Mouse (Mus musculus) embryonic fibroblast, embryonic 13.5 days (primary cell): ENCODE results near the gene Ptprj. TPM values are rescaled to one million over a fixed set of nuclear protein-coding genes. Genes with fewer than 3 reads are reported as not detected.
"Not testable (repeated sequence)": the region's sequence is repeated elsewhere in the genome, so short reads cannot be mapped to it uniquely, and the experiment has no call there.

Experiments
- H3K27ac ChIP-seq: 2 replicates; pipeline ENCODE4 v1.5.1; 2012; ENCODE audit warnings: low read length, control low read depth, inconsistent platforms; ENCODE audit not compliant: insufficient read depth
- H3K4me1 ChIP-seq: 2 replicates; pipeline ENCODE4 v1.6.1; 2011; ENCODE audit warnings: low read length; ENCODE audit not compliant: control insufficient read depth, insufficient read depth
- H3K4me3 ChIP-seq: 2 replicates; pipeline ENCODE4 v1.5.1; 2011; ENCODE audit warnings: mild to moderate bottlenecking, control low read depth, low read length; ENCODE audit not compliant: insufficient read depth
- CTCF ChIP-seq: IDR thresholded peaks from 2 replicates; pipeline ENCODE4 v1.5.1; 2011; ENCODE audit warnings: mild to moderate bottlenecking, control low read depth, low read length, moderate library complexity, borderline replicate concordance; ENCODE audit not compliant: insufficient read depth
- POLR2A ChIP-seq: IDR thresholded peaks from 2 replicates; pipeline ENCODE4 v1.6.1; 2011; ENCODE audit warnings: low read depth, mild to moderate bottlenecking, control low read depth, low read length, moderate library complexity
- polyA plus RNA-seq: library from polyadenylated mRNA; stranded (reverse); fragments of >200 nt; gene quantifications from 2 replicates; pipeline ENCODE4 v1.2.4, GENCODE M21; 2011; ENCODE audit warnings: low read depth; ENCODE audit not compliant: missing spikeins, insufficient read length

Ptprj gene
- polyA plus RNA-seq, 1 experiment, result 8.0 TPM

GRCm38 (mm10) chr2:90474593-90475405 lies 105.6 kb downstream of the Ptprj start:
- TF ChIP-seq POLR2A (no peak), CTCF (peak; percentile 50; the same call in 1 of the 2 replicates)
- Histone ChIP-seq H3K4me3 (peak overlapping the region; percentile 7; the same call in 1 of the 2 replicates), H3K4me1 (no peaks in the 10 kb centered on the region), H3K27ac (no peak overlapping the region)

- H3K4me1 ChIP-seq, result no peaks in the 10 kb centered on the region
- TF ChIP-seq CTCF (no peak), POLR2A (no peak)
- H3K27ac ChIP-seq, result no peak overlapping the region
- H3K4me3 ChIP-seq, result no peak overlapping the region
Observed at GRCm38 (mm10) chr2:90472701-90473100, 107.7 kb downstream of the Ptprj start.

GRCm38 (mm10) chr2:90470122-90470521 lies 110.3 kb downstream of the Ptprj start:
- TF ChIP-seq CTCF (no peak), POLR2A (no peak)
- Histone ChIP-seq H3K27ac (no peak overlapping the region), H3K4me1 (no peaks in the 10 kb centered on the region), H3K4me3 (no peak overlapping the region)

- no peak overlapping the region for H3K4me3 ChIP-seq
- H3K4me1 ChIP-seq, result no peaks in the 10 kb centered on the region
- TF ChIP-seq CTCF (no peak), POLR2A (no peak)
- H3K27ac ChIP-seq, result no peak overlapping the region
Observed at GRCm38 (mm10) chr2:90466480-90466879, 114.0 kb downstream of the Ptprj start.

DNA sequence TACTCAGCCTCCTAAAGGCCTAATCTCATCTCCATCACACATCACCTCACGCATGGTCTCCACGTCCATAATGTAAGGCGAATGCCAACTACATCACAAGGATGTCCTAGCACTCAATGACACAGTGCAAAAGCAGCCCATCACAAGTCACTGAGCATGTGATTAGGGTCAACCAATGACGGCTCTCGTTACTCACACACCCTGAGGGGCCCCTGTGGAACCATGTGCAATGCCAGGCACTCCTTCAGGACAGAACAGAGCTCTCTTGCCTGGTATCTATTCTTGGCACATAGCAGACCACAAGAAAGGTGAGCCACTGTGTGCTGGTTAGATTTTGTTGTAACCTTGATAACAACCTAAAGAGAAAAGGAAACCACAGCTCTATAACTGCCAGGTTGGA lies 116.7 kb downstream of the Ptprj start:
- no peaks in the 10 kb centered on the region for H3K4me1 ChIP-seq
- H3K27ac ChIP-seq, result no peak overlapping the region
- H3K4me3 ChIP-seq, result no peak overlapping the region
- TF ChIP-seq CTCF (no peak), POLR2A (no peak)

DNA sequence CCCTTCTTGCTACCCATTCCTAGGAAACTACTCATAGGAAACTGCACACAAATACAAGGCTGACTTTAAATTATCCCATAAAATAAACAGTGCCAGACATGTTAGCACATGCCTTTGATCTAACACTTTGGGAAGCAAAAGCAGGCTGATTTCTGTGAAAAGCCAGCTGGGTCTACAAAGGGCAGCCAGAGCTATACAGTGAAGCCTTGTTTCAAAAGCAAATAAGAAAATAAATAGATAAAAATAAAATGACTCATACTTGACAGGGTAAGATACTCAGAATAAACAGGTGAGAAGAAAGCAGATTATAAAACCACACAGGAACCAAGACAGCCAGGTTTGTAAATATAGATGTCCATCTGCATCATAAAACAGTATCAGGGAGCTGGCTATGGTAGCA lies 118.2 kb downstream of the Ptprj start:
- no peaks in the 10 kb centered on the region for H3K4me1 ChIP-seq
- no peak for TF ChIP-seq POLR2A
- TF ChIP-seq CTCF, result no peak
- peak overlapping the region; percentile 19; the same call in 1 of the 2 replicates for H3K27ac ChIP-seq
- no peak overlapping the region for H3K4me3 ChIP-seq

GRCm38 (mm10) chr2:90457946-90458345 lies 122.5 kb downstream of the Ptprj start:
- no peak overlapping the region for H3K4me3 ChIP-seq
- H3K4me1 ChIP-seq, result no peaks in the 10 kb centered on the region
- H3K27ac ChIP-seq, result no peak overlapping the region
- TF ChIP-seq CTCF (no peak), POLR2A (no peak)

- Histone ChIP-seq H3K4me1 (no peaks in the 10 kb centered on the region), H3K4me3 (no peak overlapping the region), H3K27ac (no peak overlapping the region)
- TF ChIP-seq POLR2A (no peak), CTCF (no peak)
Observed at GRCm38 (mm10) chr2:90452380-90452779, 128.1 kb downstream of the Ptprj start.

- TF ChIP-seq POLR2A (no peak), CTCF (no peak)
- Histone ChIP-seq H3K4me3 (no peak overlapping the region), H3K27ac (no peak overlapping the region), H3K4me1 (no peaks in the 10 kb centered on the region)
Observed at GRCm38 (mm10) chr2:90448967-90449740, 131.3 kb downstream of the Ptprj start.

DNA sequence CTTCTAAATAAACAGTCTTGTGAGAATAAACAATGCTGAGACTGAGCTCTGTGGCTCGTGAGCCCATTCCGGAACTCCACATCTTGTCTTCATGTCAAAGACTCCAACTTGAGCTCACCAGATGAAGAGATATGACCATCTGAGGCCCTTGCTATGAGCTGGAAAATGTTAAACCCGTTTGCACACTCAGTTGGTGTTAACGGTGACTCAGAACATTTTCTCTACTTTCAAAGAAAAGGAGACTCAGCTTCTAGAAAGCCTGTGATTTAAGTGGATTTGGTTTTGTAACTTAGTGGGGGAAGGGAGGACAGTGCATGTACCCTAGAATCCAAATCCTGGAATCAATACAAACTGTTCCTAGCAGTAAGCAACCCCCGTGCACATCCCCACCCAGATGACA lies 136.6 kb downstream of the Ptprj start:
- no peak for TF ChIP-seq POLR2A
- TF ChIP-seq CTCF, result no peak
- Histone ChIP-seq H3K27ac (no peak overlapping the region), H3K4me1 (no peaks in the 10 kb centered on the region), H3K4me3 (no peak overlapping the region)

- not testable (repeated sequence) for H3K4me1 ChIP-seq, H3K27ac ChIP-seq, H3K4me3 ChIP-seq
Observed at GRCm38 (mm10) chr2:90441811-90442210, 138.6 kb downstream of the Ptprj start.

- not testable (repeated sequence) for H3K4me1 ChIP-seq, H3K4me3 ChIP-seq, H3K27ac ChIP-seq
Observed at GRCm38 (mm10) chr2:90440169-90440568, 140.3 kb downstream of the Ptprj start.

DNA sequence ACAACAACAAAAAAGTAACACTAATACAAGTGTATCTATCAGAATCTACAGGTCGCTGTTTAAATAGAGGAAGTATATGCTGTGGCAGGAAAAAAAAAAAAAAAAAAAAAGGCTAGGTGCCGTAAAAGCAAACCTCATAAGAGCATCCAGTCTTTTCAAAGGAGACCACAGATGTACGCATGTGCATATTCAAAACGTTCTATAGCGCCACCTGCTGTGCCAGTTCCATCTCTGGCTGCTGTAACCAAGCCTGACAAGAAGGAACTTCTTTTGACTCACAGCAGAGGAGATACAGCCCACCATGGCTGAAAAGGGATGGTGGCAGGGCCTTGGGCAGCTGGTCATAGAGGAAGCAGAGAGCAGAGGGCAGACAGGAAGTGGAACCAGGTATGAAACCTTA lies 143.0 kb downstream of the Ptprj start:
- H3K4me3 ChIP-seq, H3K4me1 ChIP-seq, H3K27ac ChIP-seq: not testable (repeated sequence)

DNA sequence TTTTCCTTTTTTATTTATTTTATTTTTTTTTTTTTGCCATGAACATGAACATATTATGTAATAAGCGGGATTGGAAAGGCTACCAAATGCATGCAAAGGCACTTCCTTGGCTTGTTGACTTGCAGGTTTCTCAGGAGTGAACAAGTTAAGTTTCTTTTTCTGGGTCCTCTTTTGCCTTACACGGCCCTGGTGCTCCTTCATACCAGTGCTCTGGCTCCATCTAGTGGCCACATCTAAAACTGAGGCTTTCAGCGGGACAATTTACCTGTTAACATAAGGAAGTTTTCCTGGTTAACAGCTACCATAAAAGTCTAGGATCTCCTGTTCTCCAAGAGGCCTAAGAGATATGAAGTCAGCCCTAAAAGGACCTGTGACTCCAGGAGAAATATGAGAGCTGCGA lies 150.7 kb downstream of the Ptprj start:
- not testable (repeated sequence) for H3K27ac ChIP-seq, H3K4me3 ChIP-seq, H3K4me1 ChIP-seq
